Mouse (Mus musculus) B cell, adult 67 days (primary cell): ENCODE data around the gene Krtap19-2. TPM values are rescaled to one million over a fixed set of nuclear protein-coding genes. Genes with fewer than 3 reads are reported as not detected.

Experiments
- total RNA-seq, 2 experiments: library from RNA; stranded (reverse); gene quantifications; 4 replicates each; pipeline ENCODE4 v1.2.4; 2023

Gene Krtap19-2
- not detected for total RNA-seq

GRCm38 (mm10) chr16:88874169-88874568, at the start of gene Krtap19-2:
Gene Krtap19-2, minus strand, starts transcription at chr16:88874269.

DNA sequence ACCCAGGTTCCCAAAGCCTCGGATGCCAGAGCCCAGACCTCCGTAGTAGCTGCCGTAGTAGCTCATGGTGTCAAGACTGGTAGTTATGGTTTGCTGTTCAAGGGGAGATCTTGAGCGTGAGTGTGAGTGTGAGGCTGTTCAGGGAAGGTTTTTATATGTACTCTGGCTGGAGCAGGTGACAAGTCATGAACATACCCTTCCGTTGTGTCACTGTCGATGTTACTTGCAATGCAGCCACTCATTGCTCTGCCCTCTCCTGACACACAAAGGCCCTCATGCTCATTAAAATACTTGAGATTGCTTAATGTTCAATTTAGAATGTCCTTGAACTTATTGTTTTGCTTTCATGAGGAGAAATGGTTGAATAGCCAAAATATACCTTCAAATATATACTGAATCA, 22.3 kb upstream of the Krtap19-2 start, which contains the start of gene Krtap19-5:
Gene Krtap19-5 (minus strand): TSS at position 101 of the 400 bp plus-strand sequence.

DNA sequence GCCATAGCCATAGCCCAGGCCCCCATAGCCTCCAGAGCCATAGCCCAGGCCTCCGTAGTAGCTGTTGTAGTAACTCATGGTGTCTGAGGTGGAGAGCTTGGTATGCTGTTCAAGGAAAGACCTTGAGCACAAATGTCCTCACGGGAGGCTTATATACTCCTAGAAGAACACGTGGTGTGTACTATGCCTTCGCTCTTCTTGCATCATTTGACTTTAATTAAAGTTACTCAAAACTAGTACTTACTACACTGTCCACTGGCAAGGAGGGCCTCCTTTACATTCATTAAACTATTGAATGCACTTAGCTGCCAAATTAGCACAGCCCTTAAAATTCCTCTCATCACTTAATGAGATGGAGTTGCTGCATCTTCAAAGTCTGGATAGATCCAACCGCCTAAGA, 10.9 kb upstream of the Krtap19-2 start, which contains the start of gene Krtap19-4:
Gene Krtap19-4 (minus strand): TSS at position 101 of the 400 bp plus-strand sequence.

DNA sequence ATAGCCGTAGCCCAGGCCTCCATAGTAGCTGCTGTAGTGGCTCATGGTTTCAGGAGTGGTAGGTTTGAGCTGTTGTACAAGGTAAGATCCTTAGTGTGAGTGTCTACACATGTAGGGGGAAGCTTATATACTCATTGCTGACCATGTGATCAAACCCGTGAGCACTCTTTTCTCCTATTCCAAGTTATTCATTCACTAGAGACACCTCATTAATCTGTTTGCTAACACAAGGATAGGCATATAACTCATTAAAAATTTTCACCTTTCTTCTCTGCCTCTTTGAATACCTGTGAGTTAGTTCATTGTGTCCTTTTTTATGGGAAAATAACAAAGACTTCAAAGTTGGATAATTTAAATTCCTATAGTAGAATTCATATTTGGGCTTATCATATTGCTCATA, 3.9 kb upstream of the Krtap19-2 start, which contains the start of gene Krtap19-3:
Gene Krtap19-3 (minus strand): TSS at position 101 of the 400 bp plus-strand sequence.

GRCm38 (mm10) chr16:88869311-88869710, 4.8 kb downstream of the Krtap19-2 start, which contains the start of gene Krtap19-1:
Gene Krtap19-1, minus strand, starts transcription at chr16:88869411.

DNA sequence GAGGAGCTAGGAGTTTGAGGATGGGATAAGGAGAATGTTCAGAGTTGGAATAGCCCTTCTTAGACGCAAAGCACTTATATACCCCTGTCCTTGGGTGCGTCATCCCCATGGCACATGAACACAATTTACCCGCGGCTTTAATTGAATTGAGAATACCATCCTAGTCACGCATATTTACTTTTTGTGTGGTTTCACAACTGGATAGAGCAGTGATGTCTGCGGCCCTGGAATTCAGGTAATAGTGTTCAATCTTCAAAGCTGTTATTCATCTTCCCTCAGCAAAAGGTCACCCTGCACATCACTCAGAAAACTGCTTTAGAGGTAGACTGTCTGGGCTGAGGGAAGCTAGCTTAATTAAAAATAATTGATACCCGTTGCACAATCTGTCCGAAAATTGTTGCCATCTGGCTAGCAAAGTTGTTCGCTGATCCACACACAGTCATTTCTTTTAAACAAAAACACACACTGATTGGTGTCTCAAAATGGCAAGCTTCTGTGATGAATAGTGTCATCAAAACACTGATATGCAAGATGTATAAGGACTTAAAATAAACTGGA, 47.9 kb downstream of the Krtap19-2 start, which contains the start of gene Krtap14:
Gene Krtap14 (minus strand): TSS at position 51 of the 558 bp plus-strand sequence.

Other genes with a start within 250 kb of the Krtap19-2 start
- not detected for gene 2310079G19Rik, start 246.6 kb downstream of the Krtap19-2 start, total RNA-seq
- gene Krtap26-1, start 226.5 kb downstream of the Krtap19-2 start, total RNA-seq: not detected
- not detected for gene Krtap27-1, start 202.6 kb downstream of the Krtap19-2 start, total RNA-seq
- gene 2310061N02Rik, start 166.3 kb downstream of the Krtap19-2 start, total RNA-seq: not detected
- gene Krtap13-1, start 145.4 kb downstream of the Krtap19-2 start, total RNA-seq: not detected
- not detected for gene Krtap13, start 122.6 kb downstream of the Krtap19-2 start, total RNA-seq
- not detected for gene 2310034C09Rik, start 115.4 kb downstream of the Krtap19-2 start, total RNA-seq
- not detected for gene 2310057N15Rik, start 100.1 kb downstream of the Krtap19-2 start, total RNA-seq
- not detected for gene Gm5965, start 96.4 kb downstream of the Krtap19-2 start, total RNA-seq
- gene Gm20741, start 62.0 kb downstream of the Krtap19-2 start, total RNA-seq: not detected
- gene Krtap15, start 54.1 kb downstream of the Krtap19-2 start, total RNA-seq: not detected
- not detected for gene Krtap14, start 48.1 kb downstream of the Krtap19-2 start, total RNA-seq
- gene Krtap19-1, start 4.9 kb downstream of the Krtap19-2 start, total RNA-seq: not detected
- not detected for gene Krtap19-3, start 3.8 kb upstream of the Krtap19-2 start, total RNA-seq
- gene Krtap19-4, start 10.8 kb upstream of the Krtap19-2 start, total RNA-seq: not detected
- not detected for gene Krtap19-5, start 22.2 kb upstream of the Krtap19-2 start, total RNA-seq
- not detected for gene Krtap19-9b, start 58.0 kb upstream of the Krtap19-2 start, total RNA-seq
- not detected for gene Krtap16-3, start 88.6 kb upstream of the Krtap19-2 start, total RNA-seq
- gene Krtap22-2, start 136.5 kb upstream of the Krtap19-2 start, total RNA-seq: not detected
- gene Gm10229, start 141.0 kb upstream of the Krtap19-2 start, total RNA-seq: not detected
- not detected for gene Krtap6-1, start 157.4 kb upstream of the Krtap19-2 start, total RNA-seq
- gene Gm10228, start 167.2 kb upstream of the Krtap19-2 start, total RNA-seq: not detected
- gene Krtap6-5, start 173.6 kb upstream of the Krtap19-2 start, total RNA-seq: not detected
- gene 1110025L11Rik, start 189.7 kb upstream of the Krtap19-2 start, total RNA-seq: not detected
- not detected for gene Krtap6-3, start 209.7 kb upstream of the Krtap19-2 start, total RNA-seq